Mouse (Mus musculus) limb, embryonic 14.5 days (tissue): ENCODE measurements around the gene Pgm5. TPM values are rescaled to one million over a fixed set of nuclear protein-coding genes. Genes with fewer than 3 reads are reported as not detected.

ENCODE experiments used
- ATAC-seq: fragments of 200-750 bp; cut with Nextera tagmentation; 2 replicates; pipeline ENCODE4 v1.8.0; 2017; ENCODE audit warnings: low read depth, moderate number of reproducible peaks, moderate TSS enrichment; ENCODE audit not compliant: low FRiP score
- DNase-seq: peaks from one replicate; pipeline ENCODE4 v3.0.0-alpha.2; 2015; ENCODE audit warnings: low spot score
- H3K27ac ChIP-seq: fragments of 300-500 bp; sonication (generic); replicated peaks from 2 replicates; pipeline ENCODE4 v1.5.1; 2014; ENCODE audit warnings: low read depth, mild to moderate bottlenecking, low read length, moderate library complexity, mixed read lengths
- H3K27me3 ChIP-seq: fragments of 300-500 bp; sonication (generic); 2 replicates; pipeline ENCODE4 v1.6.1; 2014; ENCODE audit warnings: low read length, mixed read lengths; ENCODE audit not compliant: control insufficient read depth, insufficient read depth
- H3K36me3 ChIP-seq: fragments of 300-500 bp; sonication (generic); 2 replicates; pipeline ENCODE4 v1.6.1; 2014; ENCODE audit warnings: mild to moderate bottlenecking, low read length, moderate library complexity, mixed read lengths; ENCODE audit not compliant: control insufficient read depth, insufficient read depth
- H3K4me1 ChIP-seq: fragments of 300-500 bp; sonication (generic); 2 replicates; pipeline ENCODE4 v1.6.1; 2014; ENCODE audit warnings: antibody characterized with exemption, low read length, mixed read lengths; ENCODE audit not compliant: control insufficient read depth, insufficient read depth
- H3K4me2 ChIP-seq: fragments of 300-500 bp; sonication (generic); replicated peaks from 2 replicates; pipeline ENCODE4 v1.6.1; 2014; ENCODE audit warnings: low read depth, mild to moderate bottlenecking, low read length, moderate library complexity; ENCODE audit not compliant: severe bottlenecking
- H3K4me3 ChIP-seq: fragments of 300-500 bp; sonication (generic); replicated peaks from 2 replicates; pipeline ENCODE4 v1.5.1; 2014; ENCODE audit warnings: low read length
- H3K9ac ChIP-seq: fragments of 300-500 bp; sonication (generic); 2 replicates; pipeline ENCODE4 v1.6.1; 2014; ENCODE audit warnings: mild to moderate bottlenecking, low read depth, low read length, moderate library complexity; ENCODE audit not compliant: severe bottlenecking
- H3K9me3 ChIP-seq: fragments of 300-500 bp; sonication (generic); 2 replicates; pipeline ENCODE4 v1.6.1; 2016; ENCODE audit warnings: low read length; ENCODE audit not compliant: control insufficient read depth
- POLR2A ChIP-seq: fragments of 200-500 bp; IDR thresholded peaks from 2 replicates; pipeline ENCODE4 v1.8.0; 2012; ENCODE audit warnings: inconsistent platforms, mild to moderate bottlenecking, moderate library complexity, borderline replicate concordance; ENCODE audit not compliant: insufficient read depth, insufficient read length; ENCODE audit errors: extremely low read depth
- WGBS: fragments of 180-500 bp; shearing (Covaris S2); extraction: QIAGEN DNeasy Blood & Tissue Kit; methylation state at CpG from one replicate; pipeline ENCODE4 v1.1.7; 2014; 5-methylcytosine and 5-hydroxymethylcytosine counted together
- polyA plus RNA-seq, 2 experiments: library from polyadenylated mRNA; depleted of rRNA in 1 of 2; stranded (reverse) in 1 of 2; unstranded in 1 of 2; fragments of >200 nt; fragmentation: Nextera tagmentation in 1 of 2; extraction: Ambion mirVana in 1 of 2; gene quantifications; 2 replicates each; pipeline versions ENCODE4 v1.2.1 to v1.2.3; 2012 to 2014

The Pgm5 gene
- polyA plus RNA-seq, 2 experiments, result 2.6 to 18.2 TPM

DNA sequence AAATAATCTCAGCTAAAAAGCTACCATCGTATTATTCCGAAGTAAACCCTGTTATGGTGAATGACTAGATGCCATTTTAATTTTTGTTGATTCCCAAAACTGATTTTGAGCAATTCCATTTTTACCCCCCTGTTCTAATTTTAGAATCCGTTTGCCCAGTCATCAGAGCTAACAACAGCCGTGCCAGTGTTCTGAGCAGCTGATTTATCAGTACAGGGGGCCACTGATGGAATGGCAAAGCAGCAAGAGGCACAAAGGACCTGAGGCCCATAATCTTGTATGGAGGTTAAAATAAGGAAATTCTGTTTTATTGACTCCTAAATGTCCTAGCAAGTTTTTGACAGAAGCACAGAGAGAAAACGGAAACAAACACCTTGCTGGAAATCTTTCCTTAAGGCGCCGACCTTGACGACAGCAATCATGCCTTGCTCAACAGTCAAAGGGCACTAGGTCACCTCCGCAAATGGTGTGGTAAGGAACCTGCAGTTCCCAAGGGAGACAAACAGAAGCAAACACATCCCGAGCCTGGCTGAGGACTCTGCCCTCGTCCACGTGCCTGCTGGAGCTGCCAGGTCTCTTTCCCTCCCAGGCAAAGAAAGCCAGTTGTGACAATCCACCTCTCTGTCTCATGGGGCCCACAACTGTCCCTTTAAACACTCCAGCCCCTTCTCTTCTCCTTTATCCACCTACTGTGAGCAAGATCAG lies 178.5 kb downstream of the Pgm5 start:
- H3K27ac ChIP-seq, result no peak overlapping the region
- WGBS, result 60% methylated on average over 12 of the region's 12 CpGs
- no peak overlapping the region for H3K9ac ChIP-seq
- H3K4me3 ChIP-seq, result no peak overlapping the region
- no peak for DNase-seq
- no peaks in the 10 kb centered on the region for H3K36me3 ChIP-seq
- no peaks in the 10 kb centered on the region for H3K9me3 ChIP-seq
- ATAC-seq, result no peak
- no peaks in the 10 kb centered on the region for H3K4me1 ChIP-seq
- H3K27me3 ChIP-seq, result no peaks in the 10 kb centered on the region
- no peak overlapping the region for H3K4me2 ChIP-seq
- no peak for TF ChIP-seq POLR2A

DNA sequence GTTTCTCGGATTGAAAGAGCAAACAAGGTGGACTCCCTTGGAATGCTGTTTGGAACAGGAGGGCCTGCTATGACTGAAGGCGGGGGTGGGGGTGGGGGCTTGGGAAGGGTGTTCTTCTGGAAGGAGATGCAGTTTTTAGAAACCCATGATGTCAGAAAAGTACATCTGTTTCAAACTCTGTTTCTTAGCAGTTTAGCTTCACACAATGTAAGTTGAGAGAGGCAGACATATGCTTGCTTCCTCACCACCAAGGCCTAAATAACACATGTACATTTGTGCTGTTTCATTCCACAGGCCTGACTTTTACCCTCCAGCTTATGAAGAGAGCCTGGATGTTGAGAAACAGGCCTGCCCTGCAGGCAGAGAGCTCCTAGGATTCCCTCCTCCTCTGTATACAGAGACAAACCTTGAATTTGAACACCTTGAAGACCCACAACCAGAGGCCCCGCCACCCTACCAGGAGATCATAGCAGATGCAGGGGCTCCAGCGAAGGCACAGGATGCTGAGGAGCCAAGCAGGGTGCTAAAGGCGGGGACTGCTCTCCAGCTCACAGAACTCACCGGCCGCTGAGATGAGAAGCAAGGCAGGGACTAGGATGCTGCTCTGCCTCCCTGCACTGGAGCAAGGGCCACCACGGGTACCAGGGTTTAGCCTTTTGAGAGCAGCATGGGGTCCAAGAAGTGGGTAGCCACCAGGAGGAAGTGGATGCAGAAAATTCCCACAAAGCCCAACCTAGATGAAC lies 184.2 kb downstream of the Pgm5 start:
- Histone ChIP-seq H3K4me3 (no peak overlapping the region), H3K27me3 (no peaks in the 10 kb centered on the region), H3K4me2 (no peak overlapping the region), H3K27ac (no peak overlapping the region), H3K36me3 (no peaks in the 10 kb centered on the region), H3K4me1 (no peaks in the 10 kb centered on the region), H3K9ac (no peak overlapping the region), H3K9me3 (no peaks in the 10 kb centered on the region)
- DNase-seq, result no peak
- TF ChIP-seq POLR2A, result no peak
- 68% methylated on average over 8 of the region's 8 CpGs for WGBS
- ATAC-seq, result no peak

DNA sequence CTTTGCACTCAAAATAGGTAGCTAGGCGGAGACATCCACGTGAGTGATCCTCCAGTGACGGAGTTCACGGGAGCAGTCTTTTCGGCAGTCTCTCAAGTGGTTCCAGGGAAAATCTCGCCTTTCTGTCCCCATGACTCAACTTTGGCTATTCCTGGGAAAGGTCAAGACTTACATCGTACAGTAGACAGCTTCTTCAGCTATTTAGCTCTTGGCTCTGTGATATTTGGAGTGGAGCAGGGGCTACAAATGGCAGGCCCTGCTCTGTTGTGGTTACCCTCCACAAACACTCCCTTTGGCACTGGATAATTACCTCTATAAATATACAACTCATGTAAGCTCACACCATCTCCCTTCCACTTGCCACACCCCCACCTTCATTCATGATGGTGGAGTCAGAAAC lies 185.2 kb downstream of the Pgm5 start:
- Histone ChIP-seq H3K4me3 (no peak overlapping the region), H3K4me1 (no peaks in the 10 kb centered on the region), H3K9me3 (no peaks in the 10 kb centered on the region), H3K9ac (no peak overlapping the region), H3K4me2 (no peak overlapping the region), H3K27me3 (no peaks in the 10 kb centered on the region), H3K27ac (no peak overlapping the region), H3K36me3 (no peaks in the 10 kb centered on the region)
- no peak for DNase-seq
- no peak for TF ChIP-seq POLR2A
- no peak for ATAC-seq
- 89% methylated on average over 7 of the region's 7 CpGs for WGBS

DNA sequence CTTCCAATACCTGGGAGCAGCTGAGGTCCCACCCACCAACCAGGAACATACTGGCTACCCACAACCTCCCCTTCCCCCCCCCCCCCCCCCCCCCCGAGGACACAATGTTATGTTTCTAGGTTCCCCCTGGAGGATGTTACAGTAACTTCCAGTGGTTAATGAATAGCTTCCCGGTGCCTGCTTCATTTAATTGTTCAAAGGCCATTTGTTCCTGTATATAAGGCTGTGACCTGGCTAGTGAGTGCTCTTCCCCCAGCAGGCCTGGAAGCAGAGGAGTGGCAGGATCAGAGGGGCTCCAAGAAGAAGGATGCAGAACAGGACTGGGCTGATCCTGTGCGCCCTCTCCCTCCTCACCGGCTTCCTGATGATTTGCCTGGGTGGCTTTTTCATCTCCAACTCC lies 187.9 kb downstream of the Pgm5 start, which contains the start of gene Tmem252:
Tmem252 (plus strand) TSS at position 247 of the 400 bp plus-strand sequence.
- DNase-seq, result no peak
- no peak for ATAC-seq

DNA sequence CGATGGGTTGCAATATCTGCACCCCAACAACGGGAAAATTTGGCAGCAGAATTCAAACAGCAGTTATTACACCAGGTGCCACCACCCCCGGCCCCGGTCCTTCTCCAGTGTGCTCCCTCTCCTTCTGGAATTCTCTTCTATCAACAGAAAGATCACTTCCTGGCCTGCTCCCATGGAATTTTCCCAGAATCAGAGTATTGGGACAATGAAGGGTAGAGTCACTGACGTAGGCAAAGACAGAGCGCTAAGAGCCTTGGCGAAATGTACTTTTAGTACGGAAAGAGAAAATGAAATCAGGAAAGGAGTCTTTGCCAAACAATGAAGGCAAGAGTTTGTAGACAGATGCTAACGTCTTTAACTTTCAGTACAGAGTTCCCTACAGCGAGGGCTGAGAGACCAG lies 188.3 kb downstream of the Pgm5 start:
- Histone ChIP-seq H3K9me3 (no peaks in the 10 kb centered on the region), H3K4me2 (no peak overlapping the region), H3K27me3 (no peaks in the 10 kb centered on the region), H3K27ac (no peak overlapping the region), H3K9ac (no peak overlapping the region), H3K4me1 (no peaks in the 10 kb centered on the region), H3K4me3 (no peak overlapping the region), H3K36me3 (no peaks in the 10 kb centered on the region)
- no peak for DNase-seq
- no peak for ATAC-seq
- TF ChIP-seq POLR2A, result no peak
- WGBS, result 81% methylated on average over 10 of the region's 10 CpGs

More for the DNA sequence above, 187.9 kb downstream of the Pgm5 start, which contains the start of gene Tmem252:
- H3K9me3 ChIP-seq, result no peaks in the 10 kb centered on the region
- H3K27ac ChIP-seq, result no peak within 1 kb of the TSS
- WGBS, result 53% methylated on average over 4 of the region's 4 CpGs
- no peak within 1 kb of the TSS for H3K4me2 ChIP-seq
- H3K4me3 ChIP-seq, result no peak within 1 kb of the TSS
- H3K27me3 ChIP-seq, result no peaks in the 10 kb centered on the region
- H3K4me1 ChIP-seq, result no peaks in the 10 kb centered on the region
- H3K36me3 ChIP-seq, result no peaks in the 10 kb centered on the region
- no peak within 1 kb of the TSS for H3K9ac ChIP-seq
- TF ChIP-seq POLR2A, result no peak
